Mouse (Mus musculus) megakaryocyte, embryonic 14.5 days (primary cell): Measurements from ENCODE around the gene Poc5.

ENCODE experiments used
- FLI1 ChIP-seq: IDR thresholded peaks from 2 replicates; pipeline ENCODE4 v1.6.1; 2012; ENCODE audit warnings: low read length, inconsistent platforms, mixed read lengths
- GATA1 ChIP-seq: IDR thresholded peaks from 3 replicates; pipeline ENCODE4 v1.6.1; 2012; ENCODE audit warnings: mixed read lengths, low read length, inconsistent platforms, borderline replicate concordance

DNA sequence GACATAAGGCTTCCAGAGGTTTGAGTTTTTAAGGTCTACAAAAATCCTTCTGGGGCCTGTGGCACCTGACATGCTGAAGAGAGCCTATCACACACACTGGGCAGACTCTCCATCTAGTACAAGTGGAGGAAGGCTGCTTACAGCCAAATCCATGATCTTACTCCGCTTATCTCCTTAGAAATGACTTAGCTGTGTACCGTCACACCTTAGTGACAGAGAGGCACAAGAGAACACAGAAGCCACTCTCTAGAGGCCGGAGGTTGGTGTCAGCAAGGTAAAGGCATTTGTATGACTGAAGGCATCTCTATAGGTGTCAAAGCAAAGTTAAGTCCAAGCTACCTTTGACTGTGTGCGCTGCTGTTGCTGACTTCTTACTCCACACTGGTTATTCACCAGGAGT, 52.3 kb downstream of the Poc5 start:
- TF ChIP-seq GATA1 (no peak), FLI1 (no peak)
